In genomic region chr13:42884033-42884724, GRCm38 (mm10) we compare ENCODE assay signal across 12 mouse cellular contexts.
DNase-seq lines count a peak whose midpoint lies in the region; ATAC-seq and TF ChIP-seq lines count a peak whose summit lies in the region.
"Had no signal": no experiment of that assay in that cellular context is flagged by ENCODE, and none has a peak within 500 bp of the region (broad histone marks: within the 10 kb centered on the region; RNA-seq: fewer than 3 reads in every experiment).

No protein-coding gene starts in this region.

- DNase-seq in heart, adult 18-20 months: peak; percentile 57 to 78
- DNase-seq in heart, adult 9 months (ENCODE audit: low spot score in 2 of 2): peak; percentile 58 to 78
- peak; percentile 48 for DNase-seq in kidney, adult 9 months
- DNase-seq in cerebellum, adult 2 months: no peak
- no peak for DNase-seq in thymus, adult 18-20 months
- no peak for DNase-seq in right cerebral cortex, postnatal 14 days
- DNase-seq: gastrocnemius, postnatal 36 days had no signal

- H3K36me3 ChIP-seq in heart, embryonic 11.5 days (ENCODE audit: control insufficient read depth, insufficient read depth, low read length): no peaks in the 10 kb centered on the region
- H3K36me3 ChIP-seq in stomach, embryonic 14.5 days (ENCODE audit: control insufficient read depth, insufficient read depth, low read length): no peaks in the 10 kb centered on the region
- H3K36me3 ChIP-seq: embryonic facial prominence, embryonic 12.5 days; neural tube, embryonic 13.5 days had no signal

- TF ChIP-seq CTCF in cerebellum, adult 2 months (IDR thresholded peaks at IDR 0.05; ENCODE audit: borderline replicate concordance, insufficient read depth, low read depth, low read length): no peak

- ATAC-seq in heart, embryonic 11.5 days (replicated peaks; ENCODE audit: insufficient number of reproducible peaks, low FRiP score, low TSS enrichment): no peak
- no peak for ATAC-seq in stomach, embryonic 14.5 days (ENCODE audit: insufficient number of reproducible peaks, insufficient read depth, low FRiP score, low read depth)

- H3K4me1 ChIP-seq in heart, embryonic 11.5 days (ENCODE audit: control insufficient read depth, insufficient read depth, low read length): 0 out of 2 replicates have a peak, but pooled peaks cover 2% of the 10 kb centered on the region
- H3K4me1 ChIP-seq in stomach, embryonic 14.5 days (ENCODE audit: control insufficient read depth, insufficient read depth, low read length): no peaks in the 10 kb centered on the region
- H3K4me1 ChIP-seq in cerebellum, adult 2 months (ENCODE audit: control insufficient read depth, insufficient read depth, low read length): no peaks in the 10 kb centered on the region
- H3K4me1 ChIP-seq: neural tube, embryonic 13.5 days had no signal

- H3K27me3 ChIP-seq in heart, embryonic 11.5 days (ENCODE audit: control insufficient read depth, insufficient read depth, low read length): no peaks in the 10 kb centered on the region
- H3K27me3 ChIP-seq in stomach, embryonic 14.5 days (ENCODE audit: control insufficient read depth, insufficient read depth, low read length): no peaks in the 10 kb centered on the region
- H3K27me3 ChIP-seq in cerebellum, adult 2 months (ENCODE audit: control insufficient read depth, insufficient read depth, low read length): no peaks in the 10 kb centered on the region
- H3K27me3 ChIP-seq: embryonic facial prominence, embryonic 12.5 days; neural tube, embryonic 13.5 days had no signal

- no peaks in the 10 kb centered on the region for H3K9me3 ChIP-seq in heart, embryonic 11.5 days (replicated peaks; ENCODE audit: control insufficient read depth, low read length)
- no peaks in the 10 kb centered on the region for H3K9me3 ChIP-seq in stomach, embryonic 14.5 days (ENCODE audit: control insufficient read depth, low read depth, low read length)
- H3K9me3 ChIP-seq: embryonic facial prominence, embryonic 12.5 days; neural tube, embryonic 13.5 days had no signal

- 51% methylated on average over 14 of the region's 14 CpGs for WGBS in heart, embryonic 11.5 days (ENCODE audit: insufficient replicate concordance)
- 28% methylated on average over 14 of the region's 14 CpGs for WGBS in stomach, embryonic 14.5 days
- 85% methylated on average over 14 of the region's 14 CpGs for WGBS in cerebellum, adult 2 months

- H3K4me3 ChIP-seq in heart, embryonic 11.5 days (ENCODE audit: low read depth, low read length): no peak overlapping the region
- H3K4me3 ChIP-seq in stomach, embryonic 14.5 days (ENCODE audit: low read depth, low read length): no peak overlapping the region
- H3K4me3 ChIP-seq in cerebellum, adult 2 months (replicated peaks; ENCODE audit: insufficient read depth, low read depth, low read length): no peak overlapping the region
- H3K4me3 ChIP-seq: embryonic facial prominence, embryonic 12.5 days; neural tube, embryonic 13.5 days had no signal

- no peak overlapping the region for H3K9ac ChIP-seq in heart, embryonic 11.5 days (ENCODE audit: low read depth, low read length)
- H3K9ac ChIP-seq in stomach, embryonic 14.5 days (replicated peaks; ENCODE audit: low read depth, low read length): no peak overlapping the region
- H3K9ac ChIP-seq: embryonic facial prominence, embryonic 12.5 days; neural tube, embryonic 13.5 days had no signal

- H3K27ac ChIP-seq in heart, embryonic 11.5 days (ENCODE audit: low read depth, low read length): no peak overlapping the region
- H3K27ac ChIP-seq in stomach, embryonic 14.5 days (ENCODE audit: low read length): no peak overlapping the region
- no peak overlapping the region for H3K27ac ChIP-seq in cerebellum, adult 2 months (ENCODE audit: insufficient read depth, low read length)
- H3K27ac ChIP-seq: embryonic facial prominence, embryonic 12.5 days; macrophage had no signal

- no peak overlapping the region; the same call in 1 of the 2 replicates for H3K4me2 ChIP-seq in heart, embryonic 11.5 days
- H3K4me2 ChIP-seq in stomach, embryonic 14.5 days (replicated peaks; ENCODE audit: low read depth, low read length): peak overlapping the region; percentile 11
- H3K4me2 ChIP-seq: embryonic facial prominence, embryonic 12.5 days; neural tube, embryonic 13.5 days had no signal

- no peak for TF ChIP-seq POLR2A in cerebellum, adult 2 months (IDR thresholded peaks at IDR 0.05; ENCODE audit: borderline replicate concordance, insufficient read depth, low read length)

Comparison
In these comparisons a context has a peak if more than half of its experiments do, and no peak if none do; other contexts are left out.
1. DNase-seq: peak in heart, adult 18-20 months (2 of 2), heart, adult 9 months (2 of 2) and kidney, adult 9 months (single experiment); none in cerebellum, adult 2 months (0 of 2), thymus, adult 18-20 months (0 of 2) and right cerebral cortex, postnatal 14 days (single experiment).